Mouse (Mus musculus) MEL (cell line): ENCODE results near the gene Myo18a. TPM values are rescaled to one million over a fixed set of nuclear protein-coding genes. Genes with fewer than 3 reads are reported as not detected.

Source experiments
- DNase-seq: peaks from one replicate; pipeline ENCODE4 v3.0.0; 2011; ENCODE audit warnings: low read depth, low spot score
- H3K27ac ChIP-seq: 2 replicates; pipeline ENCODE4 v1.5.1; 2012; ENCODE audit warnings: low read depth, mild to moderate bottlenecking, control low read depth, low read length, moderate library complexity; ENCODE audit not compliant: control insufficient read depth
- H3K27me3 ChIP-seq, 2 experiments: fragments of 150-350 bp in 1 of 2; sonication (generic) in 1 of 2; 2 replicates each; pipeline ENCODE4 v1.6.1; 2012; ENCODE audit warnings: low read length in 2 of 2, mild to moderate bottlenecking in 2 of 2, improper control_type of control experiment in 1 of 2, moderate library complexity in 1 of 2; ENCODE audit not compliant: insufficient read depth in 2 of 2, control insufficient read depth in 1 of 2
- H3K36me3 ChIP-seq, 2 experiments: 2 replicates each; pipeline ENCODE4 v1.6.1; 2012 to 2014; ENCODE audit warnings: low read length in 2 of 2, improper control_type of control experiment in 1 of 2, inconsistent platforms in 1 of 2, mild to moderate bottlenecking in 1 of 2; ENCODE audit not compliant: insufficient read depth in 2 of 2, control insufficient read depth in 1 of 2
- H3K4me1 ChIP-seq, 2 experiments: fragments of 150-350 bp in 1 of 2; sonication (generic) in 1 of 2; 2 replicates each; pipeline ENCODE4 v1.6.1; 2012; ENCODE audit warnings: low read length in 2 of 2, improper control_type of control experiment in 1 of 2, mild to moderate bottlenecking in 1 of 2; ENCODE audit not compliant: insufficient read depth in 2 of 2, control insufficient read depth in 1 of 2
- H3K4me3 ChIP-seq, 2 experiments: fragments of 150-350 bp in 1 of 2; sonication (generic) in 1 of 2; 2 replicates each; pipeline ENCODE4 v1.5.1; 2012; ENCODE audit warnings: low read depth in 2 of 2, low read length in 2 of 2, mild to moderate bottlenecking in 2 of 2, moderate library complexity in 2 of 2, control low read depth in 1 of 2, improper control_type of control experiment in 1 of 2; ENCODE audit not compliant: control insufficient read depth in 1 of 2, insufficient read depth in 1 of 2
- H3K79me2 ChIP-seq: 2 replicates; pipeline ENCODE4 v1.6.1; 2012; ENCODE audit warnings: mild to moderate bottlenecking, low read length, moderate library complexity; ENCODE audit not compliant: control insufficient read depth, poor library complexity, insufficient read depth
- H3K9ac ChIP-seq: 2 replicates; pipeline ENCODE4 v1.6.1; 2012; ENCODE audit warnings: low read depth, mild to moderate bottlenecking, control low read depth, low read length, moderate library complexity; ENCODE audit not compliant: control insufficient read depth, poor library complexity, severe bottlenecking
- H3K9me3 ChIP-seq: fragments of 150-350 bp; sonication (generic); replicated peaks from 2 replicates; pipeline ENCODE4 v1.6.1; 2012; ENCODE audit warnings: mild to moderate bottlenecking, low read length, improper control_type of control experiment, moderate library complexity; ENCODE audit not compliant: insufficient read depth
- CHD1 ChIP-seq: IDR thresholded peaks from 2 replicates; pipeline ENCODE4 v1.6.1; 2012; ENCODE audit warnings: low read depth, mild to moderate bottlenecking, inconsistent platforms, low read length, improper control_type of control experiment
- CHD2 ChIP-seq: IDR thresholded peaks from 2 replicates; pipeline ENCODE4 v1.6.1; 2011; ENCODE audit warnings: low read length, improper control_type of control experiment
- ELF1 ChIP-seq: IDR thresholded peaks from 2 replicates; pipeline ENCODE4 v1.6.1; 2014; ENCODE audit warnings: low read depth, mild to moderate bottlenecking, inconsistent platforms, low read length, improper control_type of control experiment, moderate library complexity
- GABPA ChIP-seq: IDR thresholded peaks from 2 replicates; pipeline ENCODE4 v1.6.1; 2012; ENCODE audit warnings: low read depth, mild to moderate bottlenecking, inconsistent platforms, low read length, improper control_type of control experiment, moderate library complexity
- GATA1 ChIP-seq: IDR thresholded peaks from 2 replicates; pipeline ENCODE4 v1.6.1; 2011; ENCODE audit warnings: low read depth, low read length, improper control_type of control experiment
- HCFC1 ChIP-seq: IDR thresholded peaks from 2 replicates; pipeline ENCODE4 v1.6.1; 2012; ENCODE audit warnings: low read depth, mild to moderate bottlenecking, inconsistent platforms, low read length, improper control_type of control experiment, moderate library complexity
- MAZ ChIP-seq: IDR thresholded peaks from 2 replicates; pipeline ENCODE4 v1.6.1; 2012; ENCODE audit warnings: low read depth, mild to moderate bottlenecking, inconsistent platforms, low read length, improper control_type of control experiment
- MYB ChIP-seq: IDR thresholded peaks from 2 replicates; pipeline ENCODE4 v1.6.1; 2011; ENCODE audit warnings: mild to moderate bottlenecking, low read depth, low read length, improper control_type of control experiment
- MYC ChIP-seq: IDR thresholded peaks from 2 replicates; pipeline ENCODE4 v1.6.1; 2011; ENCODE audit warnings: low read depth, mild to moderate bottlenecking, low read length, improper control_type of control experiment, moderate library complexity
- NELFE ChIP-seq: IDR thresholded peaks from 2 replicates; pipeline ENCODE4 v1.6.1; 2011; ENCODE audit warnings: low read depth, low read length, improper control_type of control experiment
- POLR2A ChIP-seq, 2 experiments: IDR thresholded peaks; 2 replicates each; pipeline ENCODE4 v1.6.1; 2011 to 2012; ENCODE audit warnings: low read length in 2 of 2, mild to moderate bottlenecking in 2 of 2, control low read depth in 1 of 2, improper control_type of control experiment in 1 of 2, low read depth in 1 of 2, moderate library complexity in 1 of 2; ENCODE audit not compliant: control insufficient read depth in 1 of 2, insufficient read depth in 1 of 2, poor library complexity in 1 of 2
- POLR2AphosphoS2 ChIP-seq: IDR thresholded peaks from 2 replicates; pipeline ENCODE4 v1.6.1; 2011; ENCODE audit warnings: low read length, improper control_type of control experiment
- RAD21 ChIP-seq: IDR thresholded peaks from 2 replicates; pipeline ENCODE4 v1.6.1; 2011; ENCODE audit warnings: mild to moderate bottlenecking, low read depth, low read length, improper control_type of control experiment
- SIN3A ChIP-seq: IDR thresholded peaks from 2 replicates; pipeline ENCODE4 v1.6.1; 2012; ENCODE audit warnings: low read length, improper control_type of control experiment, inconsistent platforms
- SMC3 ChIP-seq: IDR thresholded peaks from 2 replicates; pipeline ENCODE4 v1.6.1; 2011; ENCODE audit warnings: low read depth, low read length, improper control_type of control experiment
- ZC3H11A ChIP-seq: IDR thresholded peaks from 2 replicates; pipeline ENCODE4 v1.6.1; 2012; ENCODE audit warnings: low read depth, mild to moderate bottlenecking, inconsistent platforms, low read length, improper control_type of control experiment
- ZKSCAN1 ChIP-seq: IDR thresholded peaks from 2 replicates; pipeline ENCODE4 v1.6.1; 2012; ENCODE audit warnings: low read depth, mild to moderate bottlenecking, inconsistent platforms, low read length, improper control_type of control experiment, moderate library complexity
- polyA plus RNA-seq, 2 experiments: library from polyadenylated mRNA; stranded (reverse) in 1 of 2; unstranded in 1 of 2; fragments of >175 nt in 1 of 2; fragments of >200 nt in 1 of 2; gene quantifications; 2 replicates each; pipeline versions ENCODE4 v1.2.1 to v1.2.4; 2012; ENCODE audit warnings: low replicate concordance in 2 of 2, low read depth in 1 of 2; ENCODE audit not compliant: insufficient read length in 2 of 2, insufficient read depth in 1 of 2, missing spikeins in 1 of 2
- total RNA-seq: library from RNA; depleted of rRNA; stranded (reverse); fragments of 300-350 nt; gene quantifications from 2 replicates; pipeline ENCODE4 v1.2.3, GENCODE M21; 2012

The Myo18a gene
- total and polyA plus RNA-seq, 3 experiments: 13.1 to 18.0 TPM; not detected in 1

- no peak overlapping the region for H3K4me3 ChIP-seq
- no peak overlapping the region for H3K27ac ChIP-seq
- no peaks in the 10 kb centered on the region for H3K79me2 ChIP-seq
- H3K36me3 ChIP-seq: peaks cover 0 to 24% of the 10 kb centered on the region in 2 experiments; a peak in 2 of 4 replicates
- H3K9ac ChIP-seq: no peak overlapping the region
- DNase-seq: no peak
- TF ChIP-seq MAZ (no peak), SMC3 (no peak), MYB (no peak), CHD1 (no peak), ELF1 (no peak)
- peaks cover 12 to 28% of the 10 kb centered on the region in 2 experiments for H3K4me1 ChIP-seq
- no peaks in the 10 kb centered on the region for H3K27me3 ChIP-seq
- no peaks in the 10 kb centered on the region for H3K9me3 ChIP-seq
These were observed 32.2 kb downstream of the Myo18a start for GRCm38 (mm10) chr11:77795216-77795615.

DNA sequence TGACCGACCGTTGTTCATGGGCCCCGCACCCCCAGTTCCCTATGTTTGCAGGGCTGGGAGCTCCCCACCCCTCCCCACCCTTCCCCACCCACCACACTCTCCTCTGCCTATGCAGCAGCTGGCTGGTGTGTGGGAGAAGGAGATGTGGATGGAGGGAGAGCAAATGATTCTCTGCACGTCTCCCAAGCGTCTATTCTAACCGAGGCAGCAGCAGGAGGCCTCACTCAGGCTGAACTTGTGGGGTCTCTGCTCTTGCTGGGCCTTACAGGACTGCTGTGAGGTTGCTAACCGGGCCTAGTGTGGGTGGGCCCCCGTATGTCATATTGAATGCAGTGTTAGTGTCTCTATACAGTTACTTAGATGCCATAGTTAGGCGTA lies 37.4 kb downstream of the Myo18a start:
- H3K36me3 ChIP-seq: no peaks in the 10 kb centered on the region; a peak in 1 of 4 replicates
- H3K9ac ChIP-seq: no peak overlapping the region
- H3K4me3 ChIP-seq: no peak overlapping the region
- no peak for DNase-seq
- no peak overlapping the region for H3K27ac ChIP-seq
- no peaks in the 10 kb centered on the region for H3K27me3 ChIP-seq
- peaks cover 0 to 5% of the 10 kb centered on the region in 2 experiments; a peak in 2 of 4 replicates for H3K4me1 ChIP-seq
- H3K9me3 ChIP-seq: no peaks in the 10 kb centered on the region
- H3K79me2 ChIP-seq: no peaks in the 10 kb centered on the region
- no peak for TF ChIP-seq MYC

- peak overlapping the region; percentile 40 to 51 for H3K4me3 ChIP-seq
- DNase-seq: peak; percentile 65
These were observed 38.0 kb downstream of the Myo18a start for GRCm38 (mm10) chr11:77800869-77801701.

GRCm38 (mm10) chr11:77802341-77802865 lies 39.4 kb downstream of the Myo18a start:
- Histone ChIP-seq H3K9me3 (no peaks in the 10 kb centered on the region), H3K4me1 (peaks cover 0 to 5% of the 10 kb centered on the region in 2 experiments; a peak in 2 of 4 replicates), H3K27me3 (no peaks in the 10 kb centered on the region), H3K9ac (no peak overlapping the region), H3K4me3 (no peak overlapping the region), H3K27ac (no peak overlapping the region), H3K79me2 (no peaks in the 10 kb centered on the region), H3K36me3 (no peaks in the 10 kb centered on the region; a peak in 1 of 4 replicates)
- DNase-seq: no peak
- TF ChIP-seq MYB: no peak
- no peak for TF ChIP-seq POLR2A (IDR thresholded peaks at IDR 0.05; ENCODE audit: control insufficient read depth in 1 of 2, insufficient read depth in 1 of 2, low read depth in 1 of 2, low read length in 2 of 2, poor library complexity in 1 of 2)
- TF ChIP-seq CHD2: no peak
- TF ChIP-seq NELFE: no peak
- TF ChIP-seq SIN3A: no peak
- no peak for TF ChIP-seq ZKSCAN1
- TF ChIP-seq GATA1: no peak
- TF ChIP-seq ZC3H11A: no peak
- TF ChIP-seq GABPA: no peak
- no peak for TF ChIP-seq RAD21
- TF ChIP-seq HCFC1: no peak
- TF ChIP-seq POLR2AphosphoS2: no peak

More at GRCm38 (mm10) chr11:77800869-77801701, 38.0 kb downstream of the Myo18a start:
- peak overlapping the region; percentile 40 for H3K9ac ChIP-seq
- TF ChIP-seq SIN3A (no peak), MAZ (peak; percentile 60; the same call in 1 of the 2 replicates)
- H3K27ac ChIP-seq: no peak overlapping the region
- H3K4me1 ChIP-seq: peaks cover 0 to 5% of the 10 kb centered on the region in 2 experiments; a peak in 2 of 4 replicates
- H3K27me3 ChIP-seq: no peaks in the 10 kb centered on the region
- H3K36me3 ChIP-seq: no peaks in the 10 kb centered on the region; a peak in 1 of 4 replicates
- no peaks in the 10 kb centered on the region for H3K9me3 ChIP-seq
- no peaks in the 10 kb centered on the region for H3K79me2 ChIP-seq
